Mouse (Mus musculus): ENCODE data around the gene Naa15.

- TF ChIP-seq CTCF (IDR thresholded peaks at IDR 0.05) (no peak), EP300 (IDR thresholded peaks at IDR 0.05) (no peak)
Measured at GRCm38 (mm10) chr3:51407870-51408560, 6.9 kb upstream of the Naa15 start.
